Mouse (Mus musculus) kidney, embryonic 15.5 days (tissue): ENCODE data around the gene Sec24a. TPM values are rescaled to one million over a fixed set of nuclear protein-coding genes. Genes with fewer than 3 reads are reported as not detected.
"Not testable (repeated sequence)": the region's sequence is repeated elsewhere in the genome, so short reads cannot be mapped to it uniquely, and the experiment has no call there.

ENCODE experiments used
- ATAC-seq: fragments of 200-750 bp; cut with Nextera tagmentation; replicated peaks from 2 replicates; pipeline ENCODE4 v1.8.0; 2017; ENCODE audit warnings: moderate TSS enrichment; ENCODE audit not compliant: low FRiP score
- H3K27ac ChIP-seq: fragments of 300-500 bp; sonication (generic); 2 replicates; pipeline ENCODE4 v1.5.1; 2015; ENCODE audit warnings: mild to moderate bottlenecking, inconsistent platforms
- H3K27me3 ChIP-seq: fragments of 300-500 bp; sonication (generic); 2 replicates; pipeline ENCODE4 v1.6.1; 2015; ENCODE audit warnings: inconsistent platforms
- H3K36me3 ChIP-seq: fragments of 300-500 bp; sonication (generic); 2 replicates; pipeline ENCODE4 v1.6.1; 2015; ENCODE audit warnings: inconsistent platforms
- H3K4me1 ChIP-seq: fragments of 300-500 bp; sonication (generic); 2 replicates; pipeline ENCODE4 v1.6.1; 2015; ENCODE audit warnings: inconsistent platforms
- H3K4me2 ChIP-seq: fragments of 300-500 bp; sonication (generic); 2 replicates; pipeline ENCODE4 v1.6.1; 2015; ENCODE audit warnings: moderate library complexity, mild to moderate bottlenecking, inconsistent platforms
- H3K4me3 ChIP-seq: fragments of 300-500 bp; sonication (generic); replicated peaks from 2 replicates; pipeline ENCODE4 v1.5.1; 2015; ENCODE audit warnings: mild to moderate bottlenecking, inconsistent platforms
- H3K9ac ChIP-seq: fragments of 300-500 bp; sonication (generic); 2 replicates; pipeline ENCODE4 v1.6.1; 2015; ENCODE audit warnings: mild to moderate bottlenecking, inconsistent platforms
- H3K9me3 ChIP-seq: fragments of 300-500 bp; sonication (generic); replicated peaks from 2 replicates; pipeline ENCODE4 v1.6.1; 2016; ENCODE audit warnings: inconsistent platforms
- WGBS: fragments of 180-500 bp; shearing (Covaris S2); methylation state at CpG from one replicate; pipeline ENCODE4 v1.1.7; 2015; ENCODE audit warnings: mixed read lengths; 5-methylcytosine and 5-hydroxymethylcytosine counted together
- polyA plus RNA-seq: library from polyadenylated mRNA; unstranded; fragments of >200 nt; fragmentation: Nextera tagmentation; extraction: Ambion mirVana; gene quantifications from 2 replicates; pipeline ENCODE4 v1.2.1, GENCODE M21; 2015

Sec24a gene
- polyA plus RNA-seq, 1 experiment from 2014 or later: 15.3 TPM

DNA sequence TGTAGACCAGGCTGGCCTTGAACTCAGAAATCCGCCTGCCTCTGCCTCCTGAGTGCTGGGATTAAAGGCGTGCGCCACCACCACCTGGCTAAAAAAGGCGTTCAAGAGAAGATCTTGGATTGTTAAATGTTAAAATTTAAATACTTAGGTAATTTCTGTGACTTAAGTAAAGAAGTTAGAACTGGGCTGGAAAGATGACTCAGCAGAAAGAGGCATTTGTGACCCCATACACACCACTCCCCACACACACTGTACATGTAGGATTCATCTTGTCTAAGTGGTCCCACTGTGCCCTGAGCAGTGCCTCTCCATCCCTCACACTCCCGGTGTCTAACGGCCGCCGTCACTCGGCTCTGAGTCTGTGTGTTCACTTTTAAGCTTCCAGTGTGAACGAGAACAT, 57.0 kb downstream of the Sec24a start:
- ATAC-seq: no peak
- no peak overlapping the region for H3K4me2 ChIP-seq
- H3K27ac ChIP-seq: no peak overlapping the region
- no peaks in the 10 kb centered on the region for H3K4me1 ChIP-seq
- H3K27me3 ChIP-seq: no peaks in the 10 kb centered on the region
- H3K36me3 ChIP-seq: peaks cover 87% of the 10 kb centered on the region
- no peak overlapping the region for H3K9ac ChIP-seq
- no peaks in the 10 kb centered on the region for H3K9me3 ChIP-seq
- no peak overlapping the region for H3K4me3 ChIP-seq
- WGBS: 95% methylated on average over 10 of the region's 10 CpGs

DNA sequence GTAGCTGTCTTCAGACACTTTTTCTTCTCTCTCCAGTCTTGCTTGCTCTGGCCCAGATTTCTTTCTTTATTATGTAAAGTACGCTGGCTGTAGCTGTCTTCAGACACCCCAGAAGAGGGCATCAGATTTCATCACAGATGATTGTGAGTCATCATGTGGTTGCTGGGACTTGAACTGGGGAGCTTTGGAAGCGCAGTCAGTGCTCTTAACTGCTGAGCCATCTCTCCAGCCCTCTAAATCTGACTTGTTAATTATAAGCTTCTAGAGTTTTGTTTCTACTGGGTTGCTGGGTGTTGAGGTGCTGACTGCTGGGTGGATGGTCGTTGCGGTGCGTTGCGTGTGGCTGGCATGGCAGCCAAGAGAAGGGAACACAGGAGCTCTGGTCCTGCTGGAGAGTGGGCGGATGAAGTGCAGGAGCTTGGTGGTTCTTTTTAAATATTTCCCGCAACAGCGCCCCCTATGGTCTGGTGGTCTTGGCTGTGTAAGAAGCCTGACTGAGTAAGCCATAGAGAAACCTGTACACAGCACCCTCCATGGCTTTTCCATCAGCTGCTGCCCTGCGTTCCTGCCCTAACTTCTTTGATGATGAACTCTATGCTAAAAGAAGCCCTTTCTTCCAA, 59.9 kb downstream of the Sec24a start:
- H3K4me3 ChIP-seq: no peak overlapping the region
- no peaks in the 10 kb centered on the region for H3K4me1 ChIP-seq
- H3K9ac ChIP-seq: no peak overlapping the region
- peaks cover 92% of the 10 kb centered on the region for H3K36me3 ChIP-seq
- no peak for ATAC-seq
- 67% methylated on average over 10 of the region's 10 CpGs for WGBS
- no peak overlapping the region for H3K27ac ChIP-seq
- H3K27me3 ChIP-seq: no peaks in the 10 kb centered on the region
- H3K4me2 ChIP-seq: no peak overlapping the region
- H3K9me3 ChIP-seq: no peaks in the 10 kb centered on the region

DNA sequence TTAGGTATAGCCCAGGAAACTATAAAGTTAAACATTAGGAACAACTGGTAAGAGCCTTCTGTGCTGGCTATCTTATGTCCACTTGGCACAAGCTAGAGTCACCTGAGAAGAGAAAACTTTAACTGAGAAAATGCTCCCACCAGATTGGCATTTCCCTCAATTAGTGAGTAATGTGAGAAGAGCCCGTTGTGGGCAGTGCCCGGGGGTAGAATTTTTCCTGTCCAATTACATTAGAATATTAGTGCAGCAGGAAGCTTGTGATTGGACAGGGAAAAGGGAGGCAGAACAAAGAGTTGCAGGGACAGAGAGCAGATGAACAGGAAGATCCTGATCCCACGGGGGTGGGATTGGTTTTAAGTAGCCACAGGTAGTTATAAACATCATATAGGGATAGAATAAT, 60.6 kb downstream of the Sec24a start:
- 58% methylated on average over 3 of the region's 3 CpGs for WGBS
- no peak for ATAC-seq

DNA sequence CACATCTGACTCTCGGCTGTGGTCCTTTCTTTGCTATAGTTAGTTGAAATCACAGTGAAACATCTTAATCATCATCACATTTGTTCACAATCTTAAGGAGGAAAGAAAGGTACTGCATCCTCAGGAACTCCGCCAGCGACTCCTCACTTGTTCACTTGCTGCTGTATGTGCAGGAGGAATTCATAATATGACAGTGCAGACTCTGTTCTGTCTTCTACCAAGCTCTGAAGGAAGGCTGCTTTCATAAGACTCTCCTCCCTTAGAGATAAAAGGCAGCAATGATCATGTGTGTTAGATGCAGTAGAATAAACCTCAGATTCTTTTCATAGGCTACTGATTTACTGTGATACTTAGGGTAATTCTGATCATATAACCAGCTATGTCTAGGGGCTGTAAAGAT, 68.5 kb downstream of the Sec24a start:
- no peak for ATAC-seq
- Histone ChIP-seq H3K9ac (no peak overlapping the region), H3K9me3 (no peaks in the 10 kb centered on the region), H3K4me1 (no peaks in the 10 kb centered on the region), H3K27ac (no peak overlapping the region), H3K36me3 (peaks cover 53% of the 10 kb centered on the region), H3K4me2 (no peak overlapping the region), H3K4me3 (no peak overlapping the region), H3K27me3 (no peaks in the 10 kb centered on the region)
- 94% methylated on average over 3 of the region's 3 CpGs for WGBS

More for the DNA sequence above, 60.6 kb downstream of the Sec24a start:
- Histone ChIP-seq H3K27me3 (no peaks in the 10 kb centered on the region), H3K4me3 (no peak overlapping the region), H3K9me3 (no peaks in the 10 kb centered on the region), H3K27ac (no peak overlapping the region), H3K36me3 (peaks cover 89% of the 10 kb centered on the region), H3K9ac (no peak overlapping the region), H3K4me2 (no peak overlapping the region), H3K4me1 (no peaks in the 10 kb centered on the region)

DNA sequence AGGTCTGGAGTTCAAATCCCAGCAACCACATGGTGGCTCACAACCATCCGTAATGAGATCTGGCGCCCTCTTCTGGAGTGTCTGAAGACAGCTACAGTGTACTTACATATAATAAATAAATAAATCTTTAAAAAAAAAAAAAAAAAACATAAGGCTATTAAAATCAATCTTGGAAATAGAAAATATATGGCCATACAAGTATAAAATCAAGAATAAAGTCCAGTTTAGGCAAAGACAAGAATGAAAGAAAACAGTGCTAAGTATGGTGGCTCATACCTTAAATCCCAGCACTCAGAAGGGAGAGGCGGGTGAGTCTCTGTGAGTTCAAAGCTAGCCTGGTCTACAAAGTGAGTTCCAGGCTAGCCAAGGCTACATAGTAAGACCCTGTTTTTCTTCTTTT, 72.8 kb downstream of the Sec24a start:
- H3K9me3 ChIP-seq, H3K4me1 ChIP-seq, H3K4me2 ChIP-seq, H3K27ac ChIP-seq, ATAC-seq, H3K27me3 ChIP-seq, H3K9ac ChIP-seq, H3K4me3 ChIP-seq: not testable (repeated sequence)
- 78% methylated on average over 3 of the region's 3 CpGs for WGBS
- peaks cover 21% of the 10 kb centered on the region for H3K36me3 ChIP-seq

DNA sequence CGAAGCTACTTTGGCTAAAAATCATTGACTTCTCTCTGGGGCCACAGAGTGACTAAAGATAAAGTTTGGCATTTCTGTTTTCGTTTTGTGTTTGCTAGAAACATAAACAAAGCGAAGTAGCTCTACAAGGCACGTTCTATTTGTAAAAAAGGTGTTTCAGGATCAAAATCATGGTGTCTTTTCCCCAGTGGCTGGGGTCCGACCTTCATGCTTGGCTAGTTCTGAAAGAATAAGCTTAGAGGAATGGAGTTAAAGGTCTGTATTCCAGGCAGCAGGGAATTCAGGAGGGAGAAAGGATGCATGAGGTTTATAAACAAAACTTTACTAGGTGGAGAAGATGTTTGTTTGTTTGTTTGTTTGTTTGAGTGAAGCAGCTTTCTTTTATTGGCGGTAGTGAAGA, 74.1 kb downstream of the Sec24a start:
- H3K27ac ChIP-seq: peak overlapping the region; percentile 98
- peak overlapping the region; percentile 66 for H3K4me2 ChIP-seq
- H3K4me3 ChIP-seq: peak overlapping the region; percentile 68
- ATAC-seq: no peak
- H3K9me3 ChIP-seq: no peaks in the 10 kb centered on the region
- peak overlapping the region; percentile 49 for H3K9ac ChIP-seq
- no peaks in the 10 kb centered on the region for H3K27me3 ChIP-seq
- H3K4me1 ChIP-seq: peaks cover 7% of the 10 kb centered on the region
- 21% methylated on average over 6 of the region's 6 CpGs for WGBS
- peaks cover 19% of the 10 kb centered on the region for H3K36me3 ChIP-seq

DNA sequence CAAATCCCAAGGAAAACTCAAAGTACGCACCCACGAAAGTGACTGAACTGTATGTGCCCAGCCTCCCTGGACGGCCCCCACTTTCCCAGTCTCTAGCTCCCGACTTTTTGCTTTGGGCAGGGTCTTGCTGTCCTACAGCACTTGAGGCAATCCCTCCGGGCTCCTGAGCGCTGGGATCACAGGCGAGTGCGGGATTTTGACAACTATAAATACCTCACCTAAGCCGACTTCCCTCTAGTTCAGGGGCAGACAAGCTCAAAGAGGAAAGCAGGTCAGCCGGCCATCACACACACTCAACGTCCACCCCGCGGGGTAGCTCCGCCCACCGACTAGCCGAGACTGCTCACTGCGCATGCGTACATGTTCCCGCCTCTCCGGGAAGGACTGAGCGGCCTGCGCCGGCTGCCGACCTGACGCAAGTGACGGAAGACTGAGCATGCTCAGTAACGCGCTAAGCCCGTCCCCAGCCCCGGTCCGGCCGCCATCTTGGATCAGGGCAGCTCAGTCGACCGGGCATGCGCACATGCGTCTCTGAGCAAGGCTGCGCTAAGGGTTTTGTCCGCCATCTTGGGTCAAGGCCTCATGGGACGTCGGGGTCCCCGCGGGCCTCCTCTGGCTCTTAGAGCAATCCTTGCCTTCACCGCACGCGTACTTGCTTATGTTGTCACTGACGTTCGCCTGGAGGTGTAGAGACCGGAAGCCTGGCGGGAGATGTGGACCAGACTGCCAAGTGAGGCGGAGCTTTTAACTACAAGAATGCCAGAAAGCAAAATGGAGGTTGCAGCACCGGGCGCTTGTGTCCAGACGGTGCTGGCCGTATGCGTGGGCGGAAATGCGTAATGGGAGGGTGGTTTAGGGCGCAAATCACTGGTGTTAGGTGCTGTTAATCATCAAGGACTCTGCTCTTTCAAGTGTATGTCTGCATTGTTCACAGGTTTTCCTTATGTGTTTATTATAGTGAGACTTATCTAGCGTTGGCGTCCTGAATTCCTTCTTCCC, 74.8 kb downstream of the Sec24a start, which contains the start of gene 0610009B22Rik:
TSS of gene 0610009B22Rik (minus strand) at position 545 of the 999 bp plus-strand sequence.
- H3K9me3 ChIP-seq: no peaks in the 10 kb centered on the region

DNA sequence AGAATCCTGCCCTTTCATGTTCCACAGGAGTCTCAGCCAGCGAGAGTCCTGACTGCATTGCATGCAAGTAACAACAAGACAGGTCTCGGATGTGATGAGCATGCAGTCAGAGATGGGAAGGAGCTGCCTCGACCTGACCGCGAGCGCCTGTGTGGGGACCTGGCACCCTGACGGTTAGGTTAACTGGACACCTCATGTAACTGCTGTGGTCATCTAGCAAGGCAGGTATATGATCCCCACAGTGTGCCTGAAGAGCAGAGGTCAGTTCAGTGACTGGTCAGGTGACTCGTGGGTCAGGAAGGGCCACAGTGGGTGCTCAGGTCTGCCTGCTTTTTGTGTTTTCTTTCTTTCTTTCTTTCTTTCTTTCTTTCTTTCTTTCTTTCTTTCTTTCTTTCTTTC, 81.5 kb downstream of the Sec24a start:
- 50% methylated on average over 8 of the region's 8 CpGs for WGBS
- peaks cover 5% of the 10 kb centered on the region; the same call in 1 of the 2 replicates for H3K36me3 ChIP-seq
- no peak for ATAC-seq

More for the DNA sequence above, 74.8 kb downstream of the Sec24a start, which contains the start of gene 0610009B22Rik:
- peak; percentile 100 for ATAC-seq
- Histone ChIP-seq H3K36me3 (peaks cover 19% of the 10 kb centered on the region), H3K4me3 (peak within 1 kb of the TSS; percentile 68), H3K27me3 (no peaks in the 10 kb centered on the region), H3K9ac (peak within 1 kb of the TSS; percentile 85), H3K4me2 (peak within 1 kb of the TSS; percentile 66), H3K4me1 (peaks cover 7% of the 10 kb centered on the region), H3K27ac (peak within 1 kb of the TSS; percentile 98)
- under 1% methylated on average over 60 of the region's 60 CpGs for WGBS

DNA sequence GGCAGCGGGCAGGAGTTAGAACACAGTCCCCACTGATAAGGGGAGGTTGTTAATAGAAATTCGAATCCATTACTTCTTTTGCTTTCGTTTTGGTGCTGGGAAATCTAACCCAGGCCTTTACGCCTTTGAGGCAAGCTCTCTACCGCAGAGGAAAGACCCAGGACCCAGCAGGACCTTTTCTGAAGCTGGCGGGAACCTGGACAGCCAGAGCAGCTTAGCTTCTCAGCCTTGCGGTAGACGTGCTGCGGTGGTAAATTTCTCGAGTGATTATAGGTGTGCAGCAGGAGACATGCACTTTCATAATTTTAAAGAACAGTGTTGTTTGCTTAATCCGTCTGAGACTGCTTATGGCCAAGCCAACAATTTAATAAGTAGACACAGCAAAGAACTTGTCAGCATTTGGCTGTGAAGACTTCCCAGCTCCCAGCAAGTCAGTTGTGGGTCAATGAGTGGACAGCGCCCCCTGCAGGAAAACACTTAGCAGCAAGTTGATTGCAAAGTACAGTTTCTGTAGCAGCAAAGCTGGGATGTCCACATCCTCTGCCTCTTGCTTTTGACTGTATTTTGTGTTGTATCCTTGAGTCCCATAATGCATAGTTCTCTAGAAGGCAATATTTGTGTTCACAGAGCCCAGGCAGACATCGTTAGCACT, 82.0 kb downstream of the Sec24a start:
- no peak overlapping the region for H3K27ac ChIP-seq
- peak overlapping the region; percentile 21; the same call in 1 of the 2 replicates for H3K4me2 ChIP-seq
- no peak overlapping the region for H3K4me3 ChIP-seq
- H3K9me3 ChIP-seq: no peaks in the 10 kb centered on the region
- H3K27me3 ChIP-seq: no peaks in the 10 kb centered on the region
- 35% methylated on average over 13 of the region's 13 CpGs for WGBS
- H3K4me1 ChIP-seq: 0 out of 2 replicates have a peak, but pooled peaks cover 3% of the 10 kb centered on the region
- peaks cover 5% of the 10 kb centered on the region; the same call in 1 of the 2 replicates for H3K36me3 ChIP-seq
- H3K9ac ChIP-seq: no peak overlapping the region
- ATAC-seq: peak; percentile 70; the same call in 1 of the 2 replicates

More for the DNA sequence above, 81.5 kb downstream of the Sec24a start:
- Histone ChIP-seq H3K9me3 (no peaks in the 10 kb centered on the region), H3K4me3 (no peak overlapping the region), H3K27me3 (no peaks in the 10 kb centered on the region), H3K9ac (no peak overlapping the region), H3K27ac (no peak overlapping the region), H3K4me2 (no peak overlapping the region), H3K4me1 (peaks cover 3% of the 10 kb centered on the region; the same call in 1 of the 2 replicates)

DNA sequence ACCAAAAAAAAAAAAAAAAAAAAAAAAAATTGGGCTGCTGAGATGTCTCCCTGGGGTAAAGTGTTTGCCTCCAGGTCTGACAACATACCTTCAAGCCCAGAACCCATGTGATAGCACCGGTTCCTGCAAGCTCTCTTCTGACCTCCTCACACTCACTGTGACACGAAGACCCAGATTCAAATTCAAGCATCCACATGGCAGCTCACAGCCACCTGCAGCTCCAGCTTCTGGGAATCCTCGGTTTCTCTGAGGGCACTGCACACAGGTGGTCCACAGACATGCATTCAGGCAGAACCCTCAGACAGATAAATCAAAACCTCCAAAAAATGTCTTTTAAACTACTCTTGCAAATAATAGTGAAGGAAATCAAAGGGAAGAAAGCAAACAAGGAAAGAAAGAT, 84.0 kb downstream of the Sec24a start:
- Histone ChIP-seq H3K27me3 (no peaks in the 10 kb centered on the region), H3K36me3 (no peaks in the 10 kb centered on the region), H3K4me3 (no peak overlapping the region), H3K4me2 (no peak overlapping the region), H3K27ac (no peak overlapping the region), H3K9ac (no peak overlapping the region), H3K4me1 (0 out of 2 replicates have a peak, but pooled peaks cover 3% of the 10 kb centered on the region), H3K9me3 (no peaks in the 10 kb centered on the region)
- 80% methylated on average over 3 of the region's 3 CpGs for WGBS
- no peak for ATAC-seq

DNA sequence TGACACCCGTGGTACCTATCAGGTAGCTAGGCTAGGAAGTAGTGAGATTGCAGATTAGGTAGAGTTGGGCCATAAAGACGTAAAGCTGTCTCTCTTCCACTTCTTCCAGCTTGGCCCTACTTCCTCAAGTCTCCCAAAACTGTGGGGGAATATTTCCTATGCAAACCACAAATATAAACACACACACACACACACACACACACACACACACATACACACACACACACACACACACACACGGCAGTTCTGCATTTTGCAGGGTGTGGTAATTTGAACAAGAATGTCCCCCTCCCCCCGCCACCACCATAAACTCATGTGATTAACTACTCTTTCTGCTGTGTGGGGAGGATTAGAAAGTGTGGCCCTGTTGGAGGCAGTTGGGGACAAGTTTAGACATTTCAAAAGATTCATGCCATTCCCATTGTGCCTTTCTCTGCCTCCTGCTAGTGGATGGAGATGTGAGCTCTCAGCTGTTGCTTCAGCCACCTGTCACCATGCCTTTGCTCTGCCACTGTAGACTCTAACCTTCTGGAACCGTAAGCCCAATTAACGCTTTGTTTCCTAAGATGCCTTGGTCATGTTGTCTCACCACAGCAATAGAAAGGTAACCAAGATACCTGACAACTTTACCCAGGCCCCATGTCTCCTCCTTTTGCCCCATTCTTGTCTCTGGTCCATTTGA, 85.6 kb downstream of the Sec24a start:
- no peak overlapping the region for H3K4me2 ChIP-seq
- WGBS: 56% methylated on average over 6 of the region's 6 CpGs
- H3K4me1 ChIP-seq: peaks cover 8% of the 10 kb centered on the region
- no peak for ATAC-seq
- H3K9me3 ChIP-seq: no peaks in the 10 kb centered on the region
- H3K27me3 ChIP-seq: no peaks in the 10 kb centered on the region
- H3K4me3 ChIP-seq: no peak overlapping the region
- H3K36me3 ChIP-seq: no peaks in the 10 kb centered on the region
- no peak overlapping the region for H3K9ac ChIP-seq
- no peak overlapping the region for H3K27ac ChIP-seq
